Mouse (Mus musculus): ENCODE data around the gene Slc25a20. TPM values are rescaled to one million over a fixed set of nuclear protein-coding genes. Genes with fewer than 3 reads are reported as not detected.

Slc25a20 gene
- polyA plus RNA-seq, 1 experiment from 2014 or later, result 37.7 TPM

GRCm38 (mm10) chr9:108687686-108688085, 25.8 kb downstream of the Slc25a20 start:
- Histone ChIP-seq H3K27ac (replicated peaks) (no peak overlapping the region), H3K9me3 (replicated peaks) (no peaks in the 10 kb centered on the region), H3K36me3 (peaks cover 4% of the 10 kb centered on the region), H3K27me3 (no peaks in the 10 kb centered on the region), H3K4me1 (peaks cover 8% of the 10 kb centered on the region), H3K4me3 (replicated peaks) (no peak overlapping the region), H3K4me2 (replicated peaks) (no peak overlapping the region), H3K9ac (no peak overlapping the region)
- WGBS, result 68% methylated on average over 2 of the region's 2 CpGs
- no peak for ATAC-seq (ENCODE audit: insufficient number of reproducible peaks, low FRiP score, low TSS enrichment, low read depth)

- ATAC-seq (ENCODE audit: insufficient number of reproducible peaks, low FRiP score, low TSS enrichment, low read depth), result no peak
- H3K27ac ChIP-seq (replicated peaks), result no peak overlapping the region
Measured at GRCm38 (mm10) chr9:108688451-108688850, 26.6 kb downstream of the Slc25a20 start.

GRCm38 (mm10) chr9:108689106-108689505, 27.2 kb downstream of the Slc25a20 start, which contains the start of gene Prkar2a:
TSS of gene Prkar2a (plus strand) at chr9:108689314.
- Histone ChIP-seq H3K9me3 (replicated peaks) (no peaks in the 10 kb centered on the region), H3K4me1 (peaks cover 21% of the 10 kb centered on the region), H3K27ac (replicated peaks) (no peak within 1 kb of the TSS), H3K4me3 (replicated peaks) (no peak within 1 kb of the TSS), H3K4me2 (replicated peaks) (no peak within 1 kb of the TSS), H3K9ac (no peak within 1 kb of the TSS), H3K27me3 (no peaks in the 10 kb centered on the region), H3K36me3 (no peaks in the 10 kb centered on the region)
- WGBS, result 80% methylated on average over 1 of the region's 1 CpGs
- no peak for ATAC-seq (ENCODE audit: insufficient number of reproducible peaks, low FRiP score, low TSS enrichment, low read depth)

More at GRCm38 (mm10) chr9:108688451-108688850, 26.6 kb downstream of the Slc25a20 start:
- Histone ChIP-seq H3K9me3 (replicated peaks) (no peaks in the 10 kb centered on the region), H3K4me3 (replicated peaks) (no peak overlapping the region), H3K4me2 (replicated peaks) (no peak overlapping the region), H3K27me3 (no peaks in the 10 kb centered on the region), H3K9ac (no peak overlapping the region), H3K4me1 (peaks cover 15% of the 10 kb centered on the region), H3K36me3 (no peaks in the 10 kb centered on the region; the same call in 1 of the 2 replicates)
- 56% methylated on average over 9 of the region's 9 CpGs for WGBS

GRCm38 (mm10) chr9:108689993-108690392, 28.1 kb downstream of the Slc25a20 start:
- Histone ChIP-seq H3K9ac (no peak overlapping the region), H3K9me3 (replicated peaks) (no peaks in the 10 kb centered on the region), H3K4me2 (replicated peaks) (no peak overlapping the region), H3K27me3 (no peaks in the 10 kb centered on the region), H3K4me1 (peaks cover 24% of the 10 kb centered on the region), H3K27ac (replicated peaks) (no peak overlapping the region), H3K36me3 (no peaks in the 10 kb centered on the region), H3K4me3 (replicated peaks) (no peak overlapping the region)
- WGBS, result 74% methylated on average over 1 of the region's 1 CpGs
- no peak for ATAC-seq (ENCODE audit: insufficient number of reproducible peaks, low FRiP score, low TSS enrichment, low read depth)

GRCm38 (mm10) chr9:108690914-108691313, 29.0 kb downstream of the Slc25a20 start:
- Histone ChIP-seq H3K4me2 (replicated peaks) (no peak overlapping the region), H3K4me1 (peaks cover 24% of the 10 kb centered on the region), H3K27ac (replicated peaks) (no peak overlapping the region), H3K9ac (no peak overlapping the region), H3K4me3 (replicated peaks) (no peak overlapping the region), H3K9me3 (replicated peaks) (no peaks in the 10 kb centered on the region), H3K27me3 (no peaks in the 10 kb centered on the region), H3K36me3 (0 out of 2 replicates have a peak, but pooled peaks cover 3% of the 10 kb centered on the region)
- ATAC-seq (ENCODE audit: insufficient number of reproducible peaks, low FRiP score, low TSS enrichment, low read depth), result no peak
- 80% methylated on average over 6 of the region's 6 CpGs for WGBS

- peak overlapping the region; percentile 89 for H3K4me3 ChIP-seq (replicated peaks)
- 0 out of 2 replicates have a peak overlapping the region, but pooled peaks have one; percentile 69 for H3K9ac ChIP-seq
- H3K4me1 ChIP-seq, result peaks cover 24% of the 10 kb centered on the region
- ATAC-seq (ENCODE audit: insufficient number of reproducible peaks, low FRiP score, low TSS enrichment, low read depth), result no peak
- 0 out of 2 replicates have a peak, but pooled peaks cover 3% of the 10 kb centered on the region for H3K36me3 ChIP-seq
- H3K27ac ChIP-seq (replicated peaks), result peak overlapping the region; percentile 76
- H3K9me3 ChIP-seq (replicated peaks), result no peaks in the 10 kb centered on the region
- WGBS, result 61% methylated on average over 8 of the region's 8 CpGs
- no peaks in the 10 kb centered on the region for H3K27me3 ChIP-seq
- peak overlapping the region; percentile 96 for H3K4me2 ChIP-seq (replicated peaks)
Measured at GRCm38 (mm10) chr9:108691371-108691770, 29.5 kb downstream of the Slc25a20 start.

- H3K4me1 ChIP-seq, result peaks cover 24% of the 10 kb centered on the region
- WGBS, result under 1% methylated on average over 38 of the region's 42 CpGs
- H3K27me3 ChIP-seq, result no peaks in the 10 kb centered on the region
- peak overlapping the region; percentile 69 for H3K9ac ChIP-seq
- peak; percentile 86 for ATAC-seq (ENCODE audit: insufficient number of reproducible peaks, low FRiP score, low TSS enrichment, low read depth)
- H3K27ac ChIP-seq (replicated peaks), result peak overlapping the region; percentile 76
- no peaks in the 10 kb centered on the region for H3K9me3 ChIP-seq (replicated peaks)
- H3K4me2 ChIP-seq (replicated peaks), result peak overlapping the region; percentile 96
- peak overlapping the region; percentile 89 for H3K4me3 ChIP-seq (replicated peaks)
- H3K36me3 ChIP-seq, result 0 out of 2 replicates have a peak, but pooled peaks cover 3% of the 10 kb centered on the region
Measured at GRCm38 (mm10) chr9:108691846-108692225, 29.9 kb downstream of the Slc25a20 start.

GRCm38 (mm10) chr9:108692226-108693041, 30.5 kb downstream of the Slc25a20 start:
- peaks cover 24% of the 10 kb centered on the region for H3K4me1 ChIP-seq
- H3K27ac ChIP-seq (replicated peaks), result peak overlapping the region; percentile 76
- ATAC-seq (ENCODE audit: insufficient number of reproducible peaks, low FRiP score, low TSS enrichment, low read depth), result peak; percentile 56
- peak overlapping the region; percentile 89 for H3K4me3 ChIP-seq (replicated peaks)
- peak overlapping the region; percentile 96 for H3K4me2 ChIP-seq (replicated peaks)
- H3K9ac ChIP-seq, result peak overlapping the region; percentile 69
- H3K36me3 ChIP-seq, result 0 out of 2 replicates have a peak, but pooled peaks cover 3% of the 10 kb centered on the region
- H3K9me3 ChIP-seq (replicated peaks), result no peaks in the 10 kb centered on the region
- WGBS, result under 1% methylated on average over 91 of the region's 92 CpGs
- no peaks in the 10 kb centered on the region for H3K27me3 ChIP-seq

- 0 out of 2 replicates have a peak, but pooled peaks cover 3% of the 10 kb centered on the region for H3K36me3 ChIP-seq
- H3K4me3 ChIP-seq (replicated peaks), result peak overlapping the region; percentile 4; the same call in 1 of the 2 replicates
- H3K27me3 ChIP-seq, result no peaks in the 10 kb centered on the region
- H3K4me1 ChIP-seq, result peaks cover 24% of the 10 kb centered on the region
- no peaks in the 10 kb centered on the region for H3K9me3 ChIP-seq (replicated peaks)
- WGBS, result 79% methylated on average over 4 of the region's 4 CpGs
- no peak overlapping the region for H3K27ac ChIP-seq (replicated peaks)
- ATAC-seq (ENCODE audit: insufficient number of reproducible peaks, low FRiP score, low TSS enrichment, low read depth), result no peak
- H3K9ac ChIP-seq, result no peak overlapping the region
- peak overlapping the region; percentile 96; the same call in 1 of the 2 replicates for H3K4me2 ChIP-seq (replicated peaks)
Measured at GRCm38 (mm10) chr9:108693946-108694345, 32.1 kb downstream of the Slc25a20 start.

- Histone ChIP-seq H3K4me2 (replicated peaks) (no peak overlapping the region), H3K9me3 (replicated peaks) (no peaks in the 10 kb centered on the region), H3K9ac (no peak overlapping the region), H3K36me3 (0 out of 2 replicates have a peak, but pooled peaks cover 3% of the 10 kb centered on the region), H3K27me3 (no peaks in the 10 kb centered on the region), H3K4me3 (replicated peaks) (no peak overlapping the region), H3K27ac (replicated peaks) (no peak overlapping the region), H3K4me1 (peaks cover 24% of the 10 kb centered on the region)
- 78% methylated on average over 1 of the region's 1 CpGs for WGBS
- no peak for ATAC-seq (ENCODE audit: insufficient number of reproducible peaks, low FRiP score, low TSS enrichment, low read depth)
Measured at GRCm38 (mm10) chr9:108694533-108694932, 32.6 kb downstream of the Slc25a20 start.

GRCm38 (mm10) chr9:108702476-108702875, 40.6 kb downstream of the Slc25a20 start:
- no peak overlapping the region for H3K4me3 ChIP-seq (replicated peaks)
- no peaks in the 10 kb centered on the region for H3K36me3 ChIP-seq
- H3K4me2 ChIP-seq (replicated peaks), result no peak overlapping the region
- no peak for ATAC-seq (ENCODE audit: insufficient number of reproducible peaks, low FRiP score, low TSS enrichment, low read depth)
- no peak overlapping the region for H3K9ac ChIP-seq
- no peaks in the 10 kb centered on the region for H3K9me3 ChIP-seq (replicated peaks)
- H3K4me1 ChIP-seq, result peaks cover 5% of the 10 kb centered on the region; the same call in 1 of the 2 replicates
- no peak overlapping the region for H3K27ac ChIP-seq (replicated peaks)
- no peaks in the 10 kb centered on the region for H3K27me3 ChIP-seq

Measured in embryonic facial prominence, embryonic 15.5 days (tissue).